Mouse (Mus musculus): ENCODE measurements around the gene Pate4. TPM values are rescaled to one million over a fixed set of nuclear protein-coding genes. Genes with fewer than 3 reads are reported as not detected.

Pate4 gene
- not detected in 2 replicates for polyA plus RNA-seq (2012; rRNA removed)

DNA sequence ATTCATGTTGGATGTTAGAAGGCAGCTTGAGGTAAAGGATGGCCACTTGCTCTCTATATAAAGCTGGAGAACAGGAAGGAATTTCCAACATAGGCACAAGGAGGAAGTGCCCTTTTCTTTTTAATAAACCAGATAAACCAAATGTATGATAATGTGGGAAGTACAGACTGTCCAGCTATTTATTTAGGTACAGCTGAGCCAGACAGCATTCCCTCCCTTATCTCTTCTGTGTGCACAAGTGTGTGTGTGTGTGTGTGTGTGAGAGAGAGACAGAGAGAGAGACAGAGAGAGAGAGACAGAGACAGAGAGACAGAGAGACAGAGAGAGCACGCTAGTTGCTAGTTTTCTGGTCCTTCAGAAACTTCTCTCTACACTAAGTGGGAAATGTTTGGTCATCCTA lies at the start of gene Pate4:
Gene Pate4 (minus strand): TSS at position 101 of the 400 bp plus-strand sequence.

DNA sequence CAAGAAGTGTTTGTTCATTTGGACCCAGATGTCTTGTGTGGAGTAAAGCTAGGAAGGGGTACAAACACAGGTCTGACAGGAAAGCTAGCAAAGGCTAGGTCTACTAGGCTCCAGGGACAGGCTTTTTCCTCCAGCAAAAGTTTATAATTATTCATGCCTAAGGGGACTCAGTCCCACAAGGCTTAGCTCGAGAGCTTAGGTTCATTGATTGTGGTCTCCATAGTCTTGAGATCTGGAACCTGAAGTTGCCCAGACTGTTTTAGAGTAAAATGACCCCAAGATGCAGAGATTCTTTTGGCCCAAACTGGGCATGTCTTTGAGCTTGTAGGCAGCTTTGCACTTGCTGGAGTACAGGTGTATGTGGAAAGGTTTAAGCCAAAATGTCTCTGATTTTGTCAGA lies 36.4 kb upstream of the Pate4 start, which contains the start of gene Pate3:
Gene Pate3 (minus strand): TSS at position 101 of the 400 bp plus-strand sequence.

DNA sequence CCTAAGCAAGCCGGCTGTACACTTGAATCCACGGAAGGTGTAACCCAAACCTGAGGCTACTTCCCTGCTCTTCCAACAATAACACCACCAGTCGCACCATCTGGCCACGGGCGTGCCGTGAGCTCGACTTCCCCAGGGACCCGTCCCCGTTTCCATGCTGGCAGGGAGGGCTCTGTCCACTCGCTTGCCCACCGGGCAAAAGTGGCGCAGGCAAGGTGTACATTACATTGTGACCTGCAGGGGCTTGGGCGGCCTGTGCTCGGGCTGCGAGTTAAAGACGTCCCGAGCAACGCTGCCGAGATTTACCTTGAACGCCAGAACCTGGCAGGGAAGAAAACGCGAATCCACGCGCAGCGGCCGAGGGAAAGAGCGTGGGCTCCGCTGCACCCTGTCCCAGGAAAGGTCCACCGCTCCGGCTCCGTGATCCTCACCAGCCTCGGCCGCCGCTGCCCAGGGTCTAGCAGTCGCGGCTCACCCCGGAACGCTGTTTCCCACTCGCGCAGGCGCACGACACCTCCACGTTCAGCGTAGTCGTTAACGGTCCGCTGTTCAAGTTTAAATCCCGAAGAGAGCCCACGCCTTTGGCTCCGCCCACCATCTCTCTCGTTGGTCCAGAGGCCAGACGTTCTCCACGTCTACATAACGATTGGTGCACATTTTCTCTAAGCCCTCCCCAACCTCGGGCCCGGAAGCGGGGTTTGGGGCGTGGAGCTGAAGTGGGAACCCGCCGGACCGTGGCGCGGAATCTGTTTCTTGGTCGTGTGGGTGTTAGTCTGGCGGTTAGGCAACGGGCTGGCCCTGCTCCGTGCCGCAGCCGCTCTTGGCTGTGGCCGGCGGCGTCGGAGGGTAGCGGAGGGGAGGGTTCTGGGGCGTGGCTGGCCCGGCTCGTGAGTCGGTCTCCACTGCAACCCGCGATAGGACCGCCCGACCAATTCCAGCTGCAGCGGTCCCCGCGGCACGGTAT lies 41.9 kb downstream of the Pate4 start, which contains the start of the genes Pate2 and Hyls1:
Gene Pate2 (plus strand): TSS at position 714 of the 964 bp plus-strand sequence.
Gene Hyls1 (minus strand): TSS at position 828 of the 964 bp plus-strand sequence.

DNA sequence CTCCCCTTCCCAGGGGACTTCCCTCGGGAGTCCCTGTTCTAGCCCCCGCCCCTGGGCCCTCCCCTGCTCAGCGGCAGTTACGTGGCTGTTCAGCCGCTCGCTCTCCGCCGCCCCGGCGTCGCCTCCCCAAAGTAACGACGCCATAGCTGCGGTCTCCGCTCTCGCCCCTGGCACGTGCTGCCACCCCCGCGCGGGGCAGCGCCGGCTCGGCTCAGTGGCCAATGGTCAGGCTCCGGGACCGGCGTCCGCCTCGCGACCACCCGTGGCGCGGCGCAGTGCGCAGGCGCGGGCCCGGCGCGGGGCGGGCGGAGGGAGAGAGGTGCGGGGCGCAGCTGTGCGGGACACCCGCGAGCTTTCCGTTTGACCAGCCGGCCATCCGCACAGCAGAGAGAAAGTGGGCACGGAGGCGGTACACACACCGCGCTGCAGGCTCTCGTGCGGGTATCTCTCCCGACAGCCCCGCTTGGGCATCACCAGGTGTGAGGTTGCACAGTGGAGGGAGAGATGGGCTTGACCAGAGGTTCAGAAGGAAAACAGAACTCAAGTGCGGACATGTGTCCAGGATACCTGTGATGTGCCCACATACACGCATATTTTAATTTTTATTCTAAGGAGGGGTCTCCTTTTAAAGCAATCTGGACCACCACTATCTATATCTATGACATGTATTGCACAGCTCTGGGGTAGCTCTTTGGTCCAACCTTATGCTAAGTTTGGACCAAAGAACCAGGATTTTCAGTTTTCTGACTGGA lies 53.3 kb downstream of the Pate4 start, which contains the start of the genes Ddx25 and Pus3:
Gene Ddx25 (minus strand): TSS at position 272 of the 752 bp plus-strand sequence.
Gene Pus3 (plus strand): TSS at position 339 of the 752 bp plus-strand sequence.

Other genes with a start within 250 kb of the Pate4 start
- gene Cdon, start 190.8 kb downstream of the Pate4 start, polyA plus RNA-seq (2012; rRNA removed): 0.47 and 0.93 TPM in 2 replicates
- gene Gm1113, start 93.7 kb downstream of the Pate4 start, polyA plus RNA-seq (2012; rRNA removed): not detected in 2 replicates
- gene Ddx25, start 53.4 kb downstream of the Pate4 start, polyA plus RNA-seq (2012; rRNA removed): 0.10 TPM in 2 replicates
- gene Pus3, start 53.3 kb downstream of the Pate4 start, polyA plus RNA-seq (2012; rRNA removed): 6.8 and 7.5 TPM in 2 replicates
- 0.13 and 0.18 TPM in 2 replicates for gene Pate2, start 41.7 kb downstream of the Pate4 start, polyA plus RNA-seq (2012; rRNA removed)
- 4.1 and 5.1 TPM in 2 replicates for gene Hyls1, start 41.5 kb downstream of the Pate4 start, polyA plus RNA-seq (2012; rRNA removed)
- not detected in 2 replicates for gene Pate3, start 36.3 kb upstream of the Pate4 start, polyA plus RNA-seq (2012; rRNA removed)
- not detected in 2 replicates for gene Pate1, start 75.4 kb upstream of the Pate4 start, polyA plus RNA-seq (2012; rRNA removed)
- gene Gm17677, start 129.1 kb upstream of the Pate4 start, polyA plus RNA-seq (2012; rRNA removed): not detected in 2 replicates
- not detected in 2 replicates for gene Gm17727, start 166.2 kb upstream of the Pate4 start, polyA plus RNA-seq (2012; rRNA removed)
- gene Gm27235, start 178.2 kb upstream of the Pate4 start, polyA plus RNA-seq (2012; rRNA removed): not detected in 2 replicates
- gene D730048I06Rik, start 178.2 kb upstream of the Pate4 start, polyA plus RNA-seq (2012; rRNA removed): not detected in 2 replicates
- gene 9230110F15Rik, start 232.2 kb upstream of the Pate4 start, polyA plus RNA-seq (2012; rRNA removed): not detected in 2 replicates

Data from liver, embryonic 14 days (tissue).